Mouse (Mus musculus): Measurements from ENCODE around the gene Arhgef7. TPM values are rescaled to one million over a fixed set of nuclear protein-coding genes. Genes with fewer than 3 reads are reported as not detected.

The Arhgef7 gene
- polyA plus RNA-seq, 1 experiment from 2014 or later, result 12.6 TPM

DNA sequence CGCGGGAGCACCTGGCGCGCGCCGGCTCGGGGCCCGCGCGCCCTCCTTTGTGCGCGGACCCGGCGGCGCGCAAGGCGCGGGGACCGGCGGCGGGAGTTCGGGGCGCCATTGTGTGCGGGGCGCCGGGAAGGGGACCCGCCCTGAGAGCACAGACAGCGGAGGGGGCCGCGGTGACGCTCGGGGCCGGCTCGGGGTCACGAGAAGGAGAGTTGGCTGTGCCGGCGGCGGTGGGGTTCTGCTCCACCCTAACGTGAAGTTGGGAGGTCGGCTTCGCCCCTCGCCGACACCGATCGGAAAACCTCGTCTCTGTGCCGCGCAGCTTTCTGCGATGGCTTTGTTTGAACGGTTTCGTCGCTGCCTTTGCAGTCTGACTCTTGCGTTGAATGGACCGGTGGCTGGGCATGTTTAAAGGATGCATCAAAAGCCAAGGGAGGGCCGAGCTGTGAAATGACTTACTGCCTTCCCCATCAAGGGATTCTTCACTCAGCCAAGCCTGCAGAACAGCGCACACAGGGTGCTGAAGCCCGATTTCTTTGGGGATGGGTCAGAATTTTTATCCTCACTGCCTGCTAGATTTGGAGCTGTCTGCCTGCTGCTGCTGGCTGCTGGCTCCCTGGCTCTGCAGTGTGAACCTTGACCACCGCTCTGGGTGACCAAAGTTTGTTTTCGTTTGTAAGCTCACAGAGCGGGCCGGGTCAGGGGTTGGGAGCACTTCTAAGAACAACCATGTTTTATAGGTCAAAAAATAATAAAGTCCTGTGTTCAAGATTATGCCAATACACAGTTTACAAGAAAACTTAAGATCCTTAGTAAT is 1.2 kb downstream of the Arhgef7 start:
- peak overlapping the region; percentile 49 for H3K4me3 ChIP-seq (ENCODE audit: low read depth, low read length)
- no peak overlapping the region for H3K27ac ChIP-seq (replicated peaks)
- H3K27me3 ChIP-seq (ENCODE audit: control insufficient read depth, insufficient read depth, low read length), result peaks cover 10% of the 10 kb centered on the region; the same call in 1 of the 2 replicates
- ATAC-seq (ENCODE audit: low FRiP score, low TSS enrichment) (no peak), DNase-seq (ENCODE audit: low spot score) (no peak)
- peak overlapping the region; percentile 77 for H3K4me2 ChIP-seq (replicated peaks; ENCODE audit: low read depth)
- H3K9ac ChIP-seq (ENCODE audit: low read length), result peak overlapping the region; percentile 56
- no peaks in the 10 kb centered on the region for H3K4me1 ChIP-seq (replicated peaks; ENCODE audit: control insufficient read depth, insufficient read depth)
- TF ChIP-seq CTCF (IDR thresholded peaks at IDR 0.05; ENCODE audit: low read depth) (no peak), EP300 (optimal IDR thresholded peaks at IDR 0.05) (no peak)
- H3K9me3 ChIP-seq (ENCODE audit: control insufficient read depth, low read length), result no peaks in the 10 kb centered on the region
- WGBS, result 3% methylated on average over 60 of the region's 61 CpGs
- H3K36me3 ChIP-seq (ENCODE audit: control insufficient read depth, insufficient read depth, low read length), result no peaks in the 10 kb centered on the region

DNA sequence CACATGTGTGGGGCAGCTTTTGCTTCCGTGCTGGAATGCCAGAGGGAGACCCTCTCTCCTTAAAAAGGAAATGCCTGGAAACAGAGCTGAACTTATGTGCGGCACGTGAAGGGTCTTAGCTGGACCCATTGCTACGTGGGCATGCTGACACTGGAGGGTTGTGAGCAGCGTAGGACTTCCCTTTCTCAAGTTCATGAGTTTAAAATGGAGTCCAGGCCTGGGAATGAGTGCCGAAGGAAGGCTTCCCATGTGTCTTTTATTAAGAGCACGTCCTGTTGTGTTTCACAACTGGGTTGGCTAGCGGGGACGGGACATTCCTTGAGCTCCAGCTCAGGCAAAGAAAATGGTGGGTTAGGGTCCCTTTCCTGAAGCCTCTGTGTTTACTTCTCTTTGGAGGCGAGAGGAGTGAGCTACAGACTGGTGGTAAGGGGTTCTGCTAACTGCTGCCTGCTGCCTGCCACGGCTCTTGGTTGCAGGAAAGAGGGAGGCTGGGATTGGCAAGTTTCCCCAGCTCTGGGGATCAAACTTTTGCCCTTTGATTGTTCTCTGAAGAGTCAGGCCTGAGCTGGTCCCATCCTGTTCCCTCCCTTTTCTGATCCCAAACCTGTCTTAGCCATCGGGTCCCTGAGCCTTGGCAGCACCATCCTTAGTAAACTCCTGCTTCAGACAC is 2.9 kb downstream of the Arhgef7 start:
- H3K4me2 ChIP-seq (replicated peaks; ENCODE audit: low read depth), result no peak overlapping the region
- H3K27ac ChIP-seq (replicated peaks), result no peak overlapping the region
- 63% methylated on average over 12 of the region's 12 CpGs for WGBS
- DNase-seq (ENCODE audit: low spot score) (no peak), ATAC-seq (ENCODE audit: low FRiP score, low TSS enrichment) (no peak)
- no peak overlapping the region for H3K4me3 ChIP-seq (ENCODE audit: low read depth, low read length)
- TF ChIP-seq CTCF (IDR thresholded peaks at IDR 0.05; ENCODE audit: low read depth) (no peak), EP300 (optimal IDR thresholded peaks at IDR 0.05) (no peak)
- H3K27me3 ChIP-seq (ENCODE audit: control insufficient read depth, insufficient read depth, low read length), result peaks cover 7% of the 10 kb centered on the region; the same call in 1 of the 2 replicates
- no peaks in the 10 kb centered on the region for H3K9me3 ChIP-seq (ENCODE audit: control insufficient read depth, low read length)
- H3K9ac ChIP-seq (ENCODE audit: low read length), result no peak overlapping the region
- no peaks in the 10 kb centered on the region for H3K4me1 ChIP-seq (replicated peaks; ENCODE audit: control insufficient read depth, insufficient read depth)
- no peaks in the 10 kb centered on the region for H3K36me3 ChIP-seq (ENCODE audit: control insufficient read depth, insufficient read depth, low read length)

- Histone ChIP-seq H3K4me3 (ENCODE audit: low read depth, low read length) (no peak overlapping the region), H3K36me3 (ENCODE audit: control insufficient read depth, insufficient read depth, low read length) (no peaks in the 10 kb centered on the region), H3K27ac (replicated peaks) (no peak overlapping the region), H3K27me3 (ENCODE audit: control insufficient read depth, insufficient read depth, low read length) (no peaks in the 10 kb centered on the region), H3K4me1 (replicated peaks; ENCODE audit: control insufficient read depth, insufficient read depth) (no peaks in the 10 kb centered on the region), H3K4me2 (replicated peaks; ENCODE audit: low read depth) (no peak overlapping the region), H3K9ac (ENCODE audit: low read length) (no peak overlapping the region), H3K9me3 (ENCODE audit: control insufficient read depth, low read length) (no peaks in the 10 kb centered on the region)
- no peak for DNase-seq (ENCODE audit: low spot score)
- ATAC-seq (ENCODE audit: low FRiP score, low TSS enrichment), result peak; percentile 42; the same call in 1 of the 2 replicates
- WGBS, result 71% methylated on average over 15 of the region's 15 CpGs
- TF ChIP-seq CTCF (IDR thresholded peaks at IDR 0.05; ENCODE audit: low read depth), result no peak
- no peak for TF ChIP-seq EP300 (optimal IDR thresholded peaks at IDR 0.05)
Measured at GRCm38 (mm10) chr8:11735672-11736235, 8.2 kb downstream of the Arhgef7 start.

DNA sequence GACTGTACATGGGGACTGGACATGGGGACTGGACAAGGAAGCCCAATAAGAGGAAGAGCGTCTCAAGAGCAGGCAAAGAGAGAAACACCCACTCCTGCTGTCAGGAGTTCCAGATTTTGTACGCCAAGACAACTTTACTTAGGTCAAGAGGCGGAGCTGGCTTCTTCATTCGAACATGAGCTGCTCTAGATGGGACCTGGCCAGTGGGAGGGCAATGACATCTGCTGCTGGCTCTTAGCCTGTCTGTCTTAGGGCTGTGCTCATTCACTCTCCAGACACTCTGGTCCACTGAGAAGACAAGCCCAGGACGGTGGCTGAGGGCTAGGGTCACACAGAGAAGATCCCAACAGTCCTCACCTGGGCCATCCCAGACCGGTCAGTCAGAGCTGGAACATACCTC is 9.6 kb downstream of the Arhgef7 start:
- Histone ChIP-seq H3K4me1 (replicated peaks; ENCODE audit: control insufficient read depth, insufficient read depth) (no peaks in the 10 kb centered on the region), H3K4me3 (ENCODE audit: low read depth, low read length) (no peak overlapping the region), H3K9ac (ENCODE audit: low read length) (no peak overlapping the region), H3K27ac (replicated peaks) (no peak overlapping the region), H3K9me3 (ENCODE audit: control insufficient read depth, low read length) (no peaks in the 10 kb centered on the region), H3K36me3 (ENCODE audit: control insufficient read depth, insufficient read depth, low read length) (no peaks in the 10 kb centered on the region), H3K4me2 (replicated peaks; ENCODE audit: low read depth) (no peak overlapping the region), H3K27me3 (ENCODE audit: control insufficient read depth, insufficient read depth, low read length) (no peaks in the 10 kb centered on the region)
- TF ChIP-seq EP300 (optimal IDR thresholded peaks at IDR 0.05) (no peak), CTCF (IDR thresholded peaks at IDR 0.05; ENCODE audit: low read depth) (no peak)
- 71% methylated on average over 6 of the region's 6 CpGs for WGBS
- ATAC-seq (ENCODE audit: low FRiP score, low TSS enrichment) (no peak), DNase-seq (ENCODE audit: low spot score) (no peak)

DNA sequence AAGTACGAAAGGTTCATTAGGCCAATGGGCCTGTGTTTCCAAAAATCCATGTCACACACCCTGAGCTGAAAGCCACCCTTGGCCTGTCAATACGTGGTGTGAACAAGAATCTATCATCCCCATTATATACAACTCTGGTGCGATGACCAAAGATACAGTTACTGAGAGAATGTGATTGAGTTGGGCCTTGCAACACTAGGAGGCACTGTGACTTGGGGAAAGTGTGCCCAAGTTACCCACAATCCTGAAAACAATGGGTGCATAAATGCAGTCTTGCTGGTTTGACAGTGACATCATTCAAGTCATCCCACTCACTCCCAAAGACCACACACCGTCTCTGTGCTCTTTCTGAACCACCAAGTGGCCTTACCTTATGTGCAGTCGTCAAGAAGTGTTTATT is 11.6 kb downstream of the Arhgef7 start:
- no peak overlapping the region for H3K4me3 ChIP-seq (ENCODE audit: low read depth, low read length)
- TF ChIP-seq EP300 (optimal IDR thresholded peaks at IDR 0.05) (no peak), CTCF (IDR thresholded peaks at IDR 0.05; ENCODE audit: low read depth) (peak; percentile 44; the same call in 1 of the 2 replicates)
- no peak for DNase-seq (ENCODE audit: low spot score)
- H3K4me1 ChIP-seq (replicated peaks; ENCODE audit: control insufficient read depth, insufficient read depth), result no peaks in the 10 kb centered on the region
- 74% methylated on average over 5 of the region's 5 CpGs for WGBS
- no peak for ATAC-seq (ENCODE audit: low FRiP score, low TSS enrichment)
- H3K27me3 ChIP-seq (ENCODE audit: control insufficient read depth, insufficient read depth, low read length), result no peaks in the 10 kb centered on the region
- no peaks in the 10 kb centered on the region for H3K36me3 ChIP-seq (ENCODE audit: control insufficient read depth, insufficient read depth, low read length)
- no peak overlapping the region for H3K27ac ChIP-seq (replicated peaks)
- H3K9me3 ChIP-seq (ENCODE audit: control insufficient read depth, low read length), result no peaks in the 10 kb centered on the region
- H3K9ac ChIP-seq (ENCODE audit: low read length), result no peak overlapping the region
- H3K4me2 ChIP-seq (replicated peaks; ENCODE audit: low read depth), result no peak overlapping the region

Measured in stomach, postnatal 0 days (tissue).